Mouse (Mus musculus) cortical plate, adult 2 months (tissue): Measurements from ENCODE around the gene Cfap46.

Experiments used
- CTCF ChIP-seq: fragments of 200-500 bp; IDR thresholded peaks from 2 replicates; pipeline ENCODE4 v1.5.1; 2011; ENCODE audit warnings: mild to moderate bottlenecking, control low read depth, low read length; ENCODE audit not compliant: insufficient read depth; ENCODE audit errors: extremely low read depth
- POLR2A ChIP-seq: fragments of 200-500 bp; IDR thresholded peaks from 2 replicates; pipeline ENCODE4 v1.6.1; 2011; ENCODE audit warnings: mild to moderate bottlenecking, low read length, control low read depth; ENCODE audit not compliant: insufficient read depth; ENCODE audit errors: extremely low read depth

- TF ChIP-seq CTCF = no peak
- TF ChIP-seq POLR2A = no peak
These were observed 18.2 kb upstream of the Cfap46 start for GRCm38 (mm10) chr7:139701651-139702301.
